Mouse (Mus musculus) naive thymus-derived CD4-positive, alpha-beta T cell, adult 2 months (primary cell): ENCODE measurements around the gene Tdp1.
A peak's percentile ranks its signal among the peaks of the same experiment; 100 is the strongest.

Source experiments
- DNase-seq: peaks from one replicate; pipeline ENCODE4 v3.0.0-alpha.2; 2011; ENCODE audit warnings: low read depth

Gene Tdp1

GRCm38 (mm10) chr12:99898248-99898870 lies 14.0 kb downstream of the Tdp1 start:
- DNase-seq = no peak

DNA sequence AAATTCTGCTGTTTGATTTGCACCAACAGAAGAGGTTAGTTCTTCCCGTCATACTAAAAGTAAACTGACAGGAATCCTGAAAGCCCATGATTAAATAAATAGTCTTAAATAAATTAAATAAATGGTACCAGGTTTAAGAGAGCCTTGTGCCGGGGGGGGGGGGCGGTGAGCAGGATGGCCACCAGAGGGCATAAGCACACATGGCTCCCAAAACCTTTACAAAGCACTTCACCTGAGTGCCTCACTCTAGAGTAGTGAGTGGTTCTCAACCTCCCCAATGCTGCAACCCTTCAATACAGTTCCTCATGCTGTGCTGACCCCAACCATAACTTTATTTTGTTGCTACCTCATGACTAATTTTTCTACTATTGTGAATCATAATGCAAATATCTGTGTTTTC lies 15.7 kb downstream of the Tdp1 start:
- peak; percentile 44 for DNase-seq

GRCm38 (mm10) chr12:99901973-99902866 lies 17.9 kb downstream of the Tdp1 start:
- DNase-seq = no peak

- DNase-seq = no peak
Measured at GRCm38 (mm10) chr12:99902867-99903370, 18.6 kb downstream of the Tdp1 start.

GRCm38 (mm10) chr12:99904537-99904936 lies 20.2 kb downstream of the Tdp1 start:
- DNase-seq = no peak

- DNase-seq = no peak
Measured at GRCm38 (mm10) chr12:99911466-99911865, 27.1 kb downstream of the Tdp1 start.

DNA sequence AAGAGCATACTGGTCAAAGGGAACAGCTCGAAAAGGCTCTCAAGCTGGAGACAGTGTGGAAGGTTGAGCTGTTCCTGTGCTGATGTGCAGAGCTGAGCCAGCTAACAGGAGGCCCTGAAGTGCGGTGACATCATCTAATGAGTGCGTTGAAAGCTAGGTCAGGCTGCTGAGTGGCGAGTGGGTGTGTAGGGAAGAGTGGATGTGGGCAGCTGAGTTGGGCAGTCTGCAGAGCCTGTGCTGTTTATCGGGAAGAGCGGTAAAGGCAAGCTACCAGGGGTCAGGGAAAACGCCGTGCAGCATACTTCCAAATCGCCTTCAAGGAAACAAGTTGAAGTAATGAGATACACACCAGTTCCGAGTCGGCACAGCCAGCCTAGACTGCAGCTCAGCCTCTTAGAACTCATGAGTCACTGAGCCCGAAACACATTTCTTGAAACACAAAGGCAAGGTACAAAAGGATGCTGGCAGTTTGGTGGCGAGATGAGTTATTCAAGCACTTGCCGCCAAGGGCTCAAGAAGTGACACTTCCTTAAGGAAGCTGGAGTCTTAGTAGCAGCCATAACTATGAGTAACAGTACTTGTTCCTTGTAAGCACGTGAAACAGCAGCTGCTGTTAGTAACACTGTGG lies 33.6 kb downstream of the Tdp1 start:
- no peak for DNase-seq

- DNase-seq = no peak
Measured at GRCm38 (mm10) chr12:99919636-99920035, 35.3 kb downstream of the Tdp1 start.

DNA sequence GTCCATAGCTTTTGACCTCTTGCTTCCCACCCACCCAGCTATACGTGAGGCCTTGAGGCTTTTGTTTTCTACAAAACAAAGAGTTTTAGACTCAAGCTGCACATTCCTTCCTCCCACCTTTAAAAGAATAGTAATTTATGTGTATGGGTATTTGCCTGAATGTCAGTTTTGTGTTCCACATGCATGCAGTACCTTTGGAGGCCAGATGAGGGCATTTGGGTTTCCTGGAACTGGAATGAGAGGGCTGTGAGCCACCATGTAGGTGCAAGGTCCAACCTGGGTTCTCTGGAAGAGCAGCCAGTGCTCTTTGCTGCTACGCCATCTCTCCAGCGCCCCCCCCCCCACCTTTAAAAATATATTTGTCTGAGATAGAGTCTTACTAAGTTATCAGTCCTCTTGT lies 36.7 kb downstream of the Tdp1 start:
- DNase-seq = no peak

DNA sequence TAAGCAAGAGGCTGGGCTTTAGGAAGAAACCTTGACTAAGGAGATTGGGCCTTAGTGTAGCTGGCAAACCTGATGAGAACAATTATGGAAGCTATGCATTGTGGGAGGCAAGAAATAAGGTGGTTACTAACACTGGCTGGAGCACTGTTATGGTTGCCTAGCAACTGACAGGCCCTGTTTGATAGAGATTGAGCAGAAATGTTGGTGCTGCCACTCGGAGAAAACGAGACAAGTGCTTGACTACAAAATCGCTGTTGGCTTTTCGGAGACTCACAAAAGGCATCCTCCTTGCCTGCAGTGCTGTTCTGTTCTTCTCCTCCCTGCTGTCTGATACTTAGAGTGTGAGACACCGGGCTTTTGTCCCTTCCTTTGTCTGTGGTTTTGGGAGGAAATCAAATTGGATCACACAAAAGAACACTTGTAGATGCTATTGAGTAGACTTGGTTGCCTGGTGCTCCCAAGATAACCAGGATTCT lies 38.9 kb downstream of the Tdp1 start:
- no peak for DNase-seq

DNA sequence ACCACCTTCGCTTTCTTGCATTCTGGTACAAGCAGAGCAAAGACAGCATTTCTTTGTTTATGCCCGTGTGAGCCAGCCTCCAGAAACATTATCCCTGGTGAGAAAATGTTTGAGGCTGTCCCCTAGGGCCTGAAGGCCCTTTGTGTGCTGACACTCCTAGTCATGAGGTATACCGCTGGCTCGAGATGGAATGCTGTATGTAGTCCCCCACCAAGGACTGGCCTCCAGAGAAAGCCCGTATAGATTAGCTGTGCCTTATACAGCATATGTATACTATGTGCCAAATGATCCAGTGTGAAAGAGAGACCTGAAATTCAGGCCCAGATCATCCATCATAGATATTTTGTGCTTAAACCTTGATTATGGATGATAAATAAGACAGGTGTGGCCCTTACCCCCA lies 39.4 kb downstream of the Tdp1 start:
- no peak for DNase-seq

GRCm38 (mm10) chr12:99928311-99928710 lies 44.0 kb downstream of the Tdp1 start:
- no peak for DNase-seq

GRCm38 (mm10) chr12:99929160-99929559 lies 44.8 kb downstream of the Tdp1 start:
- no peak for DNase-seq

DNA sequence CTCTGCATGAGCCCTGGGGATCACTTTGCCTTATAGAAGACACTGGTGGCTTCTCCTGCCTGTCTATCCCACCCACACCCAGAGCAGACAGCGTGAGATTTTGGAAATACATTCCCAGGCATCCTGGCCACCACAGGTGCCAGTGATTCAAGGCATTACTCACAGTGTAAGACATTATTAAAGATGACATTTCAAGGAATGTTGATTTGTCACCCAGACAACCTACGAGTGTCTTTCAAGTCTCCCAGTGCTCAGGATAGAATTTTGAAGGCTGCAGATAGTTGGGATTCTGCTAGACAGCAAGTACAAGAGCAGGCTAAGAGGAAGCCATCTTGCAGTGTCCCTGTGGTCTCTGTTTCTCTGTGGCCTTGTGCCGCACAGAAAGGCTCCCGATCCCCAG lies 47.9 kb downstream of the Tdp1 start:
- no peak for DNase-seq

DNA sequence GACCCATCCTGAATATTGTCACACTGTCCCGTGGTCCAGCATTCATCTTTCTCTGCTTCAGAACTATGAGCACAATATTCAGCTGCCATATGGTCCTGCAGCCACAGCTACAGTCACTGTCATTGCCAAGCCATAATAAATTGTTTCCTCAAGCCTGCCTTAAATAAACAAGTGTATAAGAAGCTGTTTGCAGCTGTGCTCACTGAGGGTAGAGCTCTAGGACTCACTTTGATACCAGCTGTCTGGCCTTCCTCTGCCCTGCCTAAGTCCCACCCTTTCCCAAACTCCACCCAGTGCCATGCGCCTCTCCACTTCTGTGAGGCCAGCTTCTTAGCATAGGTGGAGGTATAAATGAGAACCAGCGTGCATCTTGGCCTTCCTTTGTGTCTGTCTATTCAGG lies 49.3 kb downstream of the Tdp1 start:
- no peak for DNase-seq

DNA sequence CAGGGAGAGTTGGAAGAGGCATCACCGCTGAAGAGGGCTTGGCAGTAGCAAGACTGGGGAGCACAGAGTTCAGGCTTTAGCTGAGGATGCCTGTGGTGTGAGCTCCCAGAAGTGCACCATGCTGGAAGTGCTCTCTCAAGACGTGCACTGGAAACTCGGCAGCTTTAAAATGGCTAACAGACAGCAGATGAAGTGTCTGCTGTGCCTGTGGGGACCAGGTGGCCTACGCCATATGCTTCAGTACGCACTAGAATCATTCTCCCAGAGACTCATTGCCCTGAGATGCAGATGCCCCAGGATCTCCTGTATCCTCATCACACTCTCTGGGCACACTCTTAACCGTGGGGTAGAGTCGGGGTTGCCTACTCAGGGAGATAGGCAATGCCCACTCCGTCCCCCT lies 51.1 kb downstream of the Tdp1 start:
- DNase-seq = no peak

- no peak for DNase-seq
Measured at GRCm38 (mm10) chr12:99938476-99938875, 54.2 kb downstream of the Tdp1 start.

GRCm38 (mm10) chr12:99939179-99939578 lies 54.9 kb downstream of the Tdp1 start:
- no peak for DNase-seq

GRCm38 (mm10) chr12:99940704-99941103 lies 56.4 kb downstream of the Tdp1 start:
- DNase-seq = no peak

DNA sequence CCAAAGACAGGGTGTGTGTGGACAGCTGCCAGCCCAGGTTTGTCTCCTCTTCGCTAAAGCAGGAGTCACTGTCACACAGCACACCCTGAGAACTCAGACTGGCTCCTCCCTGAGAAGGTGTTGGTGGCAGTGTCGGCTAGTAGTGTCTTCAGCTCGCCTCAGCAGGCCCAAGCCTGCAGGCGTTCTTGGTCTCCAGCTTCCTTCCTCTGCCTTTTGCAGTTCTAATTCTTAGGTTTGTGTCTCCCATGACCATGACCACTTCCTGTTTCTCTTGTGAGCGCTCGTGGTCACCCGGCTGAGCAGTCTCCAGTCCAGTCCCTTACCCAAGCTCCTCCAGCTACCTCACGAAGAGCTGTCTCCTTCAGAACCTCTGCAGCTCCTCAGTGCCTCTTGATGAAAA lies 58.1 kb downstream of the Tdp1 start:
- DNase-seq = no peak

DNA sequence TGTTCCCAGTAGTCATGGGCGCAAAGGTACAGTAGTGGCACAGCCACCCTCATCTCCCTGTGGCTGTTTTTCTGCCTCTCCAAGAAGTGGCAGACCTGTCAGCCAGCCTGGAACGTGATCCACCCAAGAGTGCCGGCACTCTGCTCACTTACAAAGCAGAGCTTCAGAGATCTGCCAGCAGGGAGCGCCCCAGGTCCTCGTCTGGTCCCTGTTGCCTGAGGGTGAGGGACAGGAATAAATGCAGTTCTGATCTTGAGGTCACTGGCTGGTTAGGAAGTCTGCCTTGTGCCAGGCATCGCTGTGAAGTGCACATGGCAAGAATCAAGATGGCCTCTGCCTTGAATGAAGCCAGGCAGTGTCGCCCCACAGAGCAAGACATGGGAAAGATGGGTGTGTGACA lies 68.6 kb downstream of the Tdp1 start:
- peak; percentile 11 for DNase-seq

DNA sequence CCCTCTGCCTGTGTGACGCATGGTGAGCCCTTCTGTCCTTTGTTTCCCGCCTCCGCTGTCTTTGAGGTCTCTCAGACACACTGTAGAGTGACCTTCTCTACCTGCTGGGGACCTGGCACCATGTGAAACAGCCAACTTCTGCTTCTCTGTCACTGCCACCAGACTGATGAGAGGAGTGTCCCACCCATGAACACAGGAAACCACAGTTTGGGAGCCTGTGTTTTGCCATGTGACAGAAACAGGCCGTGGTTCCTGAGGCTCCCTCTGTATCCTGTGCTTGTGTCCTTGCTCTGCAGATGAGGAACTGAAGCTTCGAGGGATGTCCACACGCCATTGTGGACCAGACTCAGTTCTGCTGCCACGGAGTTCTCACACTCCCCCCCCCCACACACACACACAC lies 72.1 kb downstream of the Tdp1 start:
- no peak for DNase-seq
